Mouse (Mus musculus) NIH3T3 (cell line): ENCODE measurements around the gene Tmem273.

ENCODE experiments used
- DNase-seq: peaks from one replicate; pipeline ENCODE4 v3.0.0-alpha.2; 2012; ENCODE audit warnings: low read depth

Gene Tmem273

GRCm38 (mm10) chr14:32859831-32860569, 74.2 kb downstream of the Tmem273 start:
- no peak for DNase-seq

GRCm38 (mm10) chr14:32861149-32861581, 75.4 kb downstream of the Tmem273 start:
- no peak for DNase-seq

GRCm38 (mm10) chr14:32861656-32862055, 75.9 kb downstream of the Tmem273 start:
- no peak for DNase-seq

- no peak for DNase-seq
Measured at GRCm38 (mm10) chr14:32865331-32865730, 79.6 kb downstream of the Tmem273 start.
